Mouse (Mus musculus): ENCODE results near the gene Iba57. TPM values are rescaled to one million over a fixed set of nuclear protein-coding genes. Genes with fewer than 3 reads are reported as not detected.

Gene Iba57
- 6.6 and 7.1 TPM in 2 replicates for polyA plus RNA-seq (2015; fragmentation: Nextera tagmentation; extraction: Ambion mirVana)

DNA sequence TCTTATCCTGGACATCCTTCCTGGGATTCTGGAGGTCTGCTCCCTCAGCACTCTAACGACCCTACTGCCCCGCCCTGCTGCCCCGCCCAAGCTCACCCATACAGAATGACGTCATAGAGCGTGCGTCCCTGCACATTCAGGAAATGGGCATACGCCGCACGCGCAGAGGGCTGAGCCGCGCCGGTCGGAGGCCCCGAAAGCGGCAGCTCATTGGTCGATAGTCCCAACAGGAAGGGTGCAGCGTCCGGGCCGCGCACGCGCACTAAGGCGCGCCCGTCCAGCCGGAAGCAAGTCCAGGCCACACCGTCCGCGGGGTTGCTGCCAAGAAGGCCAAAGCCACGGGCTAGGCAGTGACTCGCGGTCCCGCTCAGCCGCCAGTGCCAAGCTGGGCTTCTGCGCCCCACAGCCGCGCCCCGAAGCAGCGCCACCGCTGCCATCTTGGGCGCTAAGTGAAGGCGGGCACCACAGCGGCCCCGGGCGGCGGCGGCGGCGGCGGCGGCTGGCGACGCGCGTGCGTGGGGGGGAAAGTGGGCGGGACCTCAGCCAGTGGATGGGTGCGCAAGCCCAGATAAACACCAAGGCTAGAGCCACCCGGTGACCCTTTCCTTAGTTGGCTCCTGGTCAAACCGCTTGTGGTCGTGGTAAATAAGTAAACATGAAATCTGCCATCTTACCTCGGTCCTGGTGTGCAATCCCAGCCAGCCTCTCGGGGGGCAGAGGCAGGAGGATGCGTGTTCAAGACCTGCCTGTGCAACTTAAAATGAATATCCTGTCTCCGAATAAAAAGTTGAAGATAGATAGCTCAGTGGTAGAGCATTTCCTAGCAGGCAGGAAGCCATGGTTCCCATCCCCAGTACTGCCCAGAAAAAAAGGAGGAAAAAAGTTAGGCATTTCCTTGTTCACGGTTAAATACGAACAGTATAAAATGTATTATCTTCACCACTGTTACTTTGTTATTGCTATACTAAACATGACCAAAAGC lies at the start of gene Iba57:
Gene Iba57 (minus strand): TSS at position 485 of the 982 bp plus-strand sequence.

DNA sequence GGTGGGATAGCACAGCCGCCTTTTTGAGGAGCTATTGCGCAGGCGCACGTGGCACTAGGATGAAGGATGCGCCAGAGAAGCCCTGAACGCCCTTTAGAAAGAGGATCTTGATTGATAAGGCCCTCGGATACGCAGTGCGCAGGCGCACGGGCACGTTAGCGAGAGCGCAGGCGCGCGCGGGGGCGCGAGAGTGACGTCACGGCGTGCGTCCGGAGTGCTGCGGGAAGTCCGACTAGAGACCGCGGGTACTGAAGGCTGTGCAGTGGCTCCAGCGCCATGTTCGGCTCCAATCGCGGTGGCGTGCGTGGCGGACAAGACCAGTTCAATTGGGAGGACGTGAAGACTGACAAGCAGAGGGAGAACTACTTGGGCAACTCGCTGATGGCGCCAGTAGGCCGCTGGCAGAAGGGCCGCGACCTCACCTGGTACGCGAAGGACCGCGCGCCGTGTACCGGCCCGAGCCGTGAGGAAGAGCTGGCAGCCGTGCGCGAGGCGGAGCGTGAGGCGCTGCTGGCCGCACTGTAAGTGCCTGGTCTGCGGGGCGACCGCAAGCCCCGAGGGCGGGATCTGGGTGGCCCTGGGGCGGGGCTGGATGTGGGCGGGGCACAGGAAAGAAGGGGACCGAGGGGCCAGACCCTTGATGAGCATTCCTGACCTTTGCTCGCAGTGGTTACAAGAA lies 44.8 kb upstream of the Iba57 start, which contains the start of gene 2310033P09Rik:
Gene 2310033P09Rik (plus strand): TSS at position 169 of the 679 bp plus-strand sequence.

DNA sequence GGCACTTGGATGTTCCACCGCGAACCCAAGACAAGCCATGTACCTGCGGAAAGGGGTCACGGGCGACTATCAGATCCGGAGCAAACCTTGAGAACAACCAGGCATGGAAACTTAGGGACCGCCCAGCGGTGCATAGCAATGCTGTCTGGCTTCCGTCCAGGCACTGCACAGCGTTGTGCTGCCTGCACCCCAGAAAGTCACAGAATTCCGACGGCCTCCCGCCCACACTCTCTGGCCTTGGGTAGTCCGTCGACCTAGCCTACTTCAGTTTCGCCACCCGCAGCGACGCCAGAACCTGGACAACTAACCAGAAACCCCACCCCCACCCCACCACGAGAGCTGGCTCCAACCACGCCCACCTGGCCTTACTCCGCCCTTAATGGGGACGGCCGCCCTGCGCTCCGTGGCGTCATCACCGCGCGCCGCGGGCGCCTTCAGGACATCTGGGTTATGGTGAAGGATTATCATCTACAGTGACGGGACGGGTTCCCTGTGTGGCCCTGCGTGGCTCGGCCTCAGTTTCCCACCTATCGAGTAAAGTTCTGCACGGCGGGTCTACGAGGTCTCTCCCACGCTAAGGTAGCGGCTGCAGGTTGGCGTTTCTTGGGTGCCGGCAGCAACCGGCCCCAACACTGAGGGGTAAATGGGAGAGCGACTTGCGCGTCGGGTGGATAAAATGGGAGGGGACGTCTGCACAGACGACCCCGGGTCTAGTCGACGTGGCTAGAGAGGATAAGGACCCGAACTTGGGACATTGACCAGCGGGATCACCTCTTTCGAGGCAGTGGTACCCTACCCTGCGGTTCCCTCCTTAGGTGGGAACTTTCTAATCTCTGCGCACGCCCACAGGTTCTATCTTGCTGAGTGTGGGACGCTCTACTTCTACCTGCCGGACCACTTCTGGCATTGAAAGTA lies 38.8 kb upstream of the Iba57 start, which contains the start of gene Mrpl55:
Gene Mrpl55 (plus strand): TSS at position 406 of the 915 bp plus-strand sequence.

DNA sequence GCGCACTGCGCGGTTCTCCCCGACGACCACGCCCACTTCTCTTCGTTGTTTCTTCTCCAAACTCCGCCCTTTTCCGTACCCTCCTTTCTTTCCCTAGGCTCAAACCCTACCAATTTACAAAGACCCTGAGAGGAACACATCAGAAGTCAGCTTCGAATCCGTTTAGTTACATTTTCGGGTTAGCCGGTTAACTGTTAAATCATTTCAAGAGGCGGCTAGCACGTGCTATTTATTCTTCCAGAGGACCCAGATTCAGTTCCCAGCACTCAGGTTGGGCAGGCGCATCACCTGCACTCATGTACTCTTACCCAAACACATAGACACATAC lies 28.5 kb upstream of the Iba57 start, which contains the start of gene Guk1:
Gene Guk1 (minus strand): TSS at position 154 of the 328 bp plus-strand sequence.

DNA sequence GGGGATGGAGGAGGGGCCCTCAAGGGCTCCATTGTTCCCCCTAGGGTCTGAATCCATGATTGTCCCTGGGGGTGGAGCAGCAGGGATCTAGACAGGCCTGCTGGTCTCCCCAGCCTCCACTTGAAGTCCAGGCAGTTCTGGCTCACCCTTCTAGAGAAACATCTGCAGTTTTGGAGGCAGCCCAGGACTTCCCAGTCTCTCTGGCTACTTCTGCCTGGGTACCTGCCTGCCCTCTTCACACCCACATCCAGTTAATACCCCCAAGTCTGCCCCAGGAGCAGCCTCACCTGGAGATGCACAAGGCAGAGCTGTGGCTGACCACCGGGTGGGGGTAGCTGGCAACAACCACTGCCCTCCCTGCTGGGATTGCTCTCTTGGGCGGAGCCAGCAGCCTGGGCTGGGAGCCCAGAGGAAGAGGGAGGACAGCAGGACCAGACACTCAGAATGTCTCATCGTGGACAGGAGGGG lies 19.4 kb upstream of the Iba57 start, which contains the start of gene Gjc2:
Gene Gjc2 (minus strand): TSS at position 350 of the 468 bp plus-strand sequence.

DNA sequence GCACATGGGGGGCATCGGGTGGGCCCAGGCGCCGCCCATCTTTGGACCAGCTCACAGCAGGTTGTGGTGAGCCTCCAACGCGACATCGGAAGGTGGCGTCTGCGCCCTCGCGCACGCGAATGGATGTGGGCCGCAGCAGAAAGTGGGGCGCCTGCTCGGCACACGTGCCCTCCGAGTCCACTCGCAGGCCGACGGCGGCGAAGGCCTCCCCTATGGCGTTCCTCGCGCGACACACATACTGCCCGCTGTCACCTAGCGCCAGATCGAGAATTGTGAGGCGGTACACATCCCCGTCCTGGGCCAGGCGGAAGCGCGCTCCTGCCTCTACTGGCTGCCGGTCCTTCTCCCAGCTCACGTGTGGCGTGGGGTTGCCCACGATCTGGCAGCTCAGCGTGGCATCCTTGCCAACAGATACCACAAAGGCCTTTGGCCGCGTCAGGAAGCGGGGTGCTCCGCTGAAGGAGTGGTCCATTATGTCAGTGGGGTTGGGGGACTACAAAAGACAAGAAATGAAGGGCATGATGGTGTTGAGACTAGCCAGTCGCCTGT lies 27.6 kb downstream of the Iba57 start, which contains the start of gene Obscn:
Gene Obscn (minus strand): TSS at position 499 of the 549 bp plus-strand sequence.

Other genes starting within 250 kb of the Iba57 start
- not detected in 2 replicates for gene Btnl10, start 245.8 kb downstream of the Iba57 start, polyA plus RNA-seq (2015; fragmentation: Nextera tagmentation; extraction: Ambion mirVana)
- 689 and 707 TPM in 2 replicates for gene Rnf187, start 224.8 kb downstream of the Iba57 start, polyA plus RNA-seq (2015; fragmentation: Nextera tagmentation; extraction: Ambion mirVana)
- gene Hist3h2ba, start 214.8 kb downstream of the Iba57 start, polyA plus RNA-seq (2015; fragmentation: Nextera tagmentation; extraction: Ambion mirVana): 79.4 and 87.2 TPM in 2 replicates
- 40.8 and 43.4 TPM in 2 replicates for gene Hist3h2a, start 209.1 kb downstream of the Iba57 start, polyA plus RNA-seq (2015; fragmentation: Nextera tagmentation; extraction: Ambion mirVana)
- 0.48 and 0.62 TPM in 2 replicates for gene Trim17, start 209.1 kb downstream of the Iba57 start, polyA plus RNA-seq (2015; fragmentation: Nextera tagmentation; extraction: Ambion mirVana)
- gene Trim11, start 185.6 kb downstream of the Iba57 start, polyA plus RNA-seq (2015; fragmentation: Nextera tagmentation; extraction: Ambion mirVana): 16.3 and 17.6 TPM in 2 replicates
- 0.27 and 0.68 TPM in 2 replicates for gene Obscn, start 27.3 kb downstream of the Iba57 start, polyA plus RNA-seq (2015; fragmentation: Nextera tagmentation; extraction: Ambion mirVana)
- 0.55 and 1.5 TPM in 2 replicates for gene Gjc2, start 19.5 kb upstream of the Iba57 start, polyA plus RNA-seq (2015; fragmentation: Nextera tagmentation; extraction: Ambion mirVana)
- 277 and 283 TPM in 2 replicates for gene Guk1, start 28.5 kb upstream of the Iba57 start, polyA plus RNA-seq (2015; fragmentation: Nextera tagmentation; extraction: Ambion mirVana)
- 116 and 117 TPM in 2 replicates for gene Mrpl55, start 38.7 kb upstream of the Iba57 start, polyA plus RNA-seq (2015; fragmentation: Nextera tagmentation; extraction: Ambion mirVana)
- gene 2310033P09Rik, start 44.6 kb upstream of the Iba57 start, polyA plus RNA-seq (2015; fragmentation: Nextera tagmentation; extraction: Ambion mirVana): 26.2 and 28.5 TPM in 2 replicates
- gene Arf1, start 64.5 kb upstream of the Iba57 start, polyA plus RNA-seq (2015; fragmentation: Nextera tagmentation; extraction: Ambion mirVana): 573 and 620 TPM in 2 replicates
- not detected in 2 replicates for gene Wnt3a, start 127.0 kb upstream of the Iba57 start, polyA plus RNA-seq (2015; fragmentation: Nextera tagmentation; extraction: Ambion mirVana)
- 2.4 and 3.3 TPM in 2 replicates for gene Wnt9a, start 143.2 kb upstream of the Iba57 start, polyA plus RNA-seq (2015; fragmentation: Nextera tagmentation; extraction: Ambion mirVana)
- not detected in 2 replicates for gene Prss38, start 211.9 kb upstream of the Iba57 start, polyA plus RNA-seq (2015; fragmentation: Nextera tagmentation; extraction: Ambion mirVana)